Comparison of ENCODE assay signal across 9 mouse cellular contexts in the genomic region with DNA sequence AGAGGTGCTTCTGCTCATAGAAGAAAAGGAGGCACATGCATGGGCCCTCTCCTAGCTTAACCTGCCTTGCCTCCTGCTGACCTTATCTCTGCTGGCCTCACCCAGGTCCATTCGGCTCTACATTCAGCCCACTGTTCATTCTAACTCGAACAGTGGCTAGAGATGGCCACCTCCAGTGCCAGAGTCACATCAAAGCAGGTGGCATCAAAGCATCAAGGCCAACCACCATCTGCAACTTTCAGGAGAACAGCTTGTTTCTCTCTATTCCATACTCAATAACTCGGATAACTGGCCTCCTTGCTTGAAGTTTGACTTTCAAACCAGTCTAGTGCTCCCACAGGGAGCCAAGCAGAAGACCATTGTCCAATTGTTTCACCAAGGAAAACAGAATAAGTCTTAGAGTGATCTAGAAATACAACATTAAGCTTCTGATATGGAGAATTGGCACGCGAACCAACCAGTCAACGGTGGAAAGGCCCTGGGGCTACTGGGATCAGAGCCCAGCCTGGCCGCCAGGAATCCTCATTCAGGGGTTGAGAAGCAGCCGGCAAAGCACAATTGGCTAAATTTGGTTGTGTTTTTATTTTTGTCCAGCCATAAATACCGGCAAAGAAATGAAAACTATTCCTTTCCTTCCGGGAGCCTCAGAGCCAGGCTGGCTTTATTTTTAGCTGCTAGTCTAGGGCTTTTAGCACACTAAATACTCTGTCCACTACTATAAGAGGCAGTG.
A peak's percentile ranks its signal among the peaks of the same experiment; 100 is the strongest.
DNase-seq lines count a peak whose midpoint lies in the region; ATAC-seq and TF ChIP-seq lines count a peak whose summit lies in the region.
"Had no signal": no experiment of that assay in that cellular context is flagged by ENCODE, and none has a peak within 500 bp of the region (broad histone marks: within the 10 kb centered on the region; RNA-seq: fewer than 3 reads in every experiment).

No protein-coding gene starts in this region.

- H3K4me3 ChIP-seq in midbrain, postnatal 0 days (ENCODE audit: low read depth, low read length), result no peak overlapping the region
- H3K4me3 ChIP-seq in midbrain, embryonic 10.5 days, result no peak overlapping the region
- H3K4me3 ChIP-seq in heart, embryonic 10.5 days, result no peak overlapping the region
- no peak overlapping the region for H3K4me3 ChIP-seq in liver, embryonic 11.5 days (ENCODE audit: low read depth, low read length)
- H3K4me3 ChIP-seq: hindbrain, embryonic 15.5 days had no signal

- ATAC-seq in midbrain, postnatal 0 days (ENCODE audit: low FRiP score), result no peak
- ATAC-seq in granulocyte monocyte progenitor cell, adult 5-6 weeks (replicated peaks; ENCODE audit: poor library complexity, severe bottlenecking), result no peak
- ATAC-seq in liver, embryonic 11.5 days (replicated peaks; ENCODE audit: low FRiP score), result no peak

- H3K4me1 ChIP-seq in midbrain, postnatal 0 days (ENCODE audit: insufficient read depth, low read length), result no peaks in the 10 kb centered on the region
- H3K4me1 ChIP-seq in midbrain, embryonic 10.5 days, result no peaks in the 10 kb centered on the region
- peaks cover 20% of the 10 kb centered on the region for H3K4me1 ChIP-seq in heart, embryonic 10.5 days
- no peaks in the 10 kb centered on the region for H3K4me1 ChIP-seq in liver, embryonic 11.5 days (replicated peaks; ENCODE audit: control insufficient read depth, insufficient read depth, low read length)
- H3K4me1 ChIP-seq: hindbrain, embryonic 15.5 days had no signal

- H3K27ac ChIP-seq in midbrain, postnatal 0 days (ENCODE audit: low read depth, low read length), result no peak overlapping the region
- no peak overlapping the region for H3K27ac ChIP-seq in midbrain, embryonic 10.5 days (replicated peaks)
- H3K27ac ChIP-seq in heart, embryonic 10.5 days, result peak overlapping the region; percentile 13
- no peak overlapping the region for H3K27ac ChIP-seq in liver, embryonic 11.5 days (ENCODE audit: low read depth, low read length)
- H3K27ac ChIP-seq: hindbrain, embryonic 15.5 days had no signal

- DNase-seq in midbrain, postnatal 0 days (ENCODE audit: low spot score), result peak; percentile 26
- no peak for DNase-seq in midbrain, embryonic 10.5 days (ENCODE audit: low spot score)
- peak; percentile 83 to 85 for DNase-seq in cerebellum, adult 18-20 months
- no peak for DNase-seq in heart, embryonic 10.5 days (ENCODE audit: low spot score)
- DNase-seq in kidney, postnatal 4 days, result peak; percentile 17 to 37
- no peak for DNase-seq in embryo, embryonic 10.5 days (ENCODE audit: low spot score)
- DNase-seq in liver, embryonic 11.5 days (ENCODE audit: low spot score), result no peak

- no peaks in the 10 kb centered on the region for H3K36me3 ChIP-seq in midbrain, postnatal 0 days (ENCODE audit: insufficient read depth, low read length)
- no peaks in the 10 kb centered on the region for H3K36me3 ChIP-seq in midbrain, embryonic 10.5 days
- H3K36me3 ChIP-seq in heart, embryonic 10.5 days, result no peaks in the 10 kb centered on the region
- no peaks in the 10 kb centered on the region for H3K36me3 ChIP-seq in liver, embryonic 11.5 days (ENCODE audit: control insufficient read depth, insufficient read depth, low read length)
- H3K36me3 ChIP-seq: hindbrain, embryonic 15.5 days had no signal

- H3K9me3 ChIP-seq in midbrain, postnatal 0 days (ENCODE audit: low read length), result no peaks in the 10 kb centered on the region
- H3K9me3 ChIP-seq in midbrain, embryonic 10.5 days (replicated peaks), result no peaks in the 10 kb centered on the region
- H3K9me3 ChIP-seq in heart, embryonic 10.5 days, result no peaks in the 10 kb centered on the region
- no peaks in the 10 kb centered on the region for H3K9me3 ChIP-seq in liver, embryonic 11.5 days (ENCODE audit: control insufficient read depth, low read length)
- H3K9me3 ChIP-seq: hindbrain, embryonic 15.5 days had no signal

- WGBS in midbrain, postnatal 0 days, result 78% methylated on average over 10 of the region's 10 CpGs
- WGBS in midbrain, embryonic 10.5 days, result 93% methylated on average over 10 of the region's 10 CpGs
- 66% methylated on average over 10 of the region's 10 CpGs for WGBS in heart, embryonic 10.5 days
- WGBS in liver, embryonic 11.5 days, result 85% methylated on average over 10 of the region's 10 CpGs

- TF ChIP-seq CTCF in midbrain, postnatal 0 days (IDR thresholded peaks at IDR 0.05), result no peak

- no peaks in the 10 kb centered on the region for H3K27me3 ChIP-seq in midbrain, postnatal 0 days (ENCODE audit: insufficient read depth, low read length)
- H3K27me3 ChIP-seq in midbrain, embryonic 10.5 days (ENCODE audit: low read depth, poor library complexity, severe bottlenecking), result 0 out of 2 replicates have a peak, but pooled peaks cover 6% of the 10 kb centered on the region
- H3K27me3 ChIP-seq in heart, embryonic 10.5 days (ENCODE audit: insufficient read depth, poor library complexity, severe bottlenecking), result no peaks in the 10 kb centered on the region
- H3K27me3 ChIP-seq in liver, embryonic 11.5 days (replicated peaks; ENCODE audit: control insufficient read depth, insufficient read depth, low read length), result no peaks in the 10 kb centered on the region
- H3K27me3 ChIP-seq: hindbrain, embryonic 15.5 days had no signal

- no peak overlapping the region for H3K9ac ChIP-seq in midbrain, postnatal 0 days (replicated peaks; ENCODE audit: low read length, poor library complexity, severe bottlenecking)
- no peak overlapping the region for H3K9ac ChIP-seq in liver, embryonic 11.5 days (ENCODE audit: low read depth, low read length)
- H3K9ac ChIP-seq: hindbrain, embryonic 15.5 days had no signal

- H3K4me2 ChIP-seq in midbrain, postnatal 0 days (ENCODE audit: low read depth, low read length, poor library complexity, severe bottlenecking), result no peak overlapping the region
- H3K4me2 ChIP-seq in liver, embryonic 11.5 days, result no peak overlapping the region
- H3K4me2 ChIP-seq: hindbrain, embryonic 15.5 days had no signal

Comparison
In these comparisons a context has a peak if more than half of its experiments do, and no peak if none do; other contexts are left out.
1. DNase-seq: peak in midbrain, postnatal 0 days (single experiment), cerebellum, adult 18-20 months (2 of 2) and kidney, postnatal 4 days (2 of 2); none in midbrain, embryonic 10.5 days (single experiment), heart, embryonic 10.5 days (single experiment), embryo, embryonic 10.5 days (single experiment) and liver, embryonic 11.5 days (single experiment).